Mouse (Mus musculus): ENCODE results near the gene Topbp1.

DNA sequence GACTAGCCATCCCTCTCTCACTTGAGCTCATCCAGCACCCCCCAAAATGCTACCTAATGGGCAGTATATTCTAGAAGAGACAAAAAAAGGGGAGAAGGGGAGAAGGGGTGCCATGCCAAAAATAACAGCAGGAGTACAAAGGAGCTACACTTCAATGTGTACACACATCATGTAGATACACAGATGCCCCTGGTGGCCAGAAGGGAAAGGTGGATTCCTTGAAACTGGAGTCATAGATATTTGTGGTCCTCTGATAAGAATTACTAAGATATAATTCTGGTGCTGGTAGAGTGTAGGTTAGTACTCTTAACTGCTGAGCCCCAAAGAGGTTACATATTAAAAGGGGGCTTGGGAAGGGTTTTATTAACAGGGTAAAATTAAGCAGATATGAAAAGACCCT lies 52.9 kb downstream of the Topbp1 start:
- TF ChIP-seq CTCF (IDR thresholded peaks at IDR 0.05; ENCODE audit: low read depth, low read length) (no peak), GATA1 (IDR thresholded peaks at IDR 0.05; ENCODE audit: borderline replicate concordance, low read length) (no peak)
